Mouse (Mus musculus): Measurements from ENCODE around the gene Sema4d.

GRCm38 (mm10) chr13:51725446-51725845, 68.1 kb downstream of the Sema4d start:
- no peak for TF ChIP-seq POLR2A (IDR thresholded peaks at IDR 0.05; ENCODE audit: insufficient read depth, low read depth, low read length)
- TF ChIP-seq CTCF (IDR thresholded peaks at IDR 0.05), result no peak

Data from heart, adult 2 months (tissue).